Mouse (Mus musculus): Measurements from ENCODE around the gene Kirrel3. TPM values are rescaled to one million over a fixed set of nuclear protein-coding genes. Genes with fewer than 3 reads are reported as not detected.

Gene Kirrel3
- polyA plus RNA-seq, 1 experiment from 2014 or later: 48.9 TPM

GRCm38 (mm10) chr9:34939621-34940020, 453.9 kb downstream of the Kirrel3 start:
- 69% methylated on average over 5 of the region's 5 CpGs for WGBS
- ATAC-seq: peak; percentile 76

DNA sequence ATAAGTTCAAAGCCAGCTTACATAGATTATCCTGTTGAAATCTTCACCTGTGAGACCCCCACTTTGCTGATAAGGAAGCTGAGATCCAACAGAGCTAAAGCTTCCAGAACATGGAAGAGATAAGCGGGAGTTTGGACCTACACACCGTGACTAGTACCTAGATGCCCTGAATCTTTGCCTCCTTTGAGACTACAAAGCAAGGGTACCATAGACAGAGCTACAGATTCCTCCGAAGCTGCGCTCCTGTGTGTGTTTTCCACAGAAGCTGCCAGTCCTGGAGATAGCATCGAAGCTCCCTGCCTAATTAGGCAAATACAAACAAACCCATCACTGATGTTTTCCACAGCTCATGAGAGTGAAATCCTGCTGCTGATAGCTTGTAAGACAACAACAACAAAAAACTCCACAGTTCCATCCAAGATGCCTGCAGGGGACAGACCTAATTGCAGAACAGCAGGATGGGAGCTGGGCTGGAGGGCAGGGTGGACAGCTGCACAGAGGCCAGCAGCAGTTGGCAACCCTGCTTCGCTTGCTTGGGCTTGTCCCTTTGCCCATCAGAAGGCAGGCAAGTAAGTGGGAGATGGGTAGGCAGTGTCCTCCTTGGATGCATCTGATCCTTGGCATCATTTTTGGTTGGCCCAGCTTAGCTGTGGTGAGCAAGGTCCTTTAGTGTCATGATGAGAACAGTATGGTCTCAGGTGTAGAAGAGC, 456.6 kb downstream of the Kirrel3 start:
- Histone ChIP-seq H3K27me3 (replicated peaks; ENCODE audit: control insufficient read depth, insufficient read depth, low read length) (no peaks in the 10 kb centered on the region), H3K4me2 (ENCODE audit: low read length) (no peak overlapping the region), H3K4me1 (ENCODE audit: control insufficient read depth, insufficient read depth, low read depth, low read length) (peaks cover 9% of the 10 kb centered on the region), H3K36me3 (ENCODE audit: control insufficient read depth, insufficient read depth, low read length) (no peaks in the 10 kb centered on the region), H3K27ac (ENCODE audit: low read depth, low read length) (no peak overlapping the region), H3K9ac (ENCODE audit: low read depth, low read length) (no peak overlapping the region), H3K9me3 (ENCODE audit: control insufficient read depth, low read length) (no peaks in the 10 kb centered on the region), H3K4me3 (ENCODE audit: low read length) (no peak overlapping the region)
- WGBS: 73% methylated on average over 6 of the region's 6 CpGs
- ATAC-seq: no peak

More at GRCm38 (mm10) chr9:34939621-34940020, 453.9 kb downstream of the Kirrel3 start:
- Histone ChIP-seq H3K27me3 (replicated peaks; ENCODE audit: control insufficient read depth, insufficient read depth, low read length) (no peaks in the 10 kb centered on the region), H3K4me3 (ENCODE audit: low read length) (no peak overlapping the region), H3K9me3 (ENCODE audit: control insufficient read depth, low read length) (no peaks in the 10 kb centered on the region), H3K4me2 (ENCODE audit: low read length) (no peak overlapping the region), H3K36me3 (ENCODE audit: control insufficient read depth, insufficient read depth, low read length) (no peaks in the 10 kb centered on the region), H3K27ac (ENCODE audit: low read depth, low read length) (no peak overlapping the region), H3K9ac (ENCODE audit: low read depth, low read length) (no peak overlapping the region), H3K4me1 (ENCODE audit: control insufficient read depth, insufficient read depth, low read depth, low read length) (peaks cover 3% of the 10 kb centered on the region; the same call in 1 of the 2 replicates)

DNA sequence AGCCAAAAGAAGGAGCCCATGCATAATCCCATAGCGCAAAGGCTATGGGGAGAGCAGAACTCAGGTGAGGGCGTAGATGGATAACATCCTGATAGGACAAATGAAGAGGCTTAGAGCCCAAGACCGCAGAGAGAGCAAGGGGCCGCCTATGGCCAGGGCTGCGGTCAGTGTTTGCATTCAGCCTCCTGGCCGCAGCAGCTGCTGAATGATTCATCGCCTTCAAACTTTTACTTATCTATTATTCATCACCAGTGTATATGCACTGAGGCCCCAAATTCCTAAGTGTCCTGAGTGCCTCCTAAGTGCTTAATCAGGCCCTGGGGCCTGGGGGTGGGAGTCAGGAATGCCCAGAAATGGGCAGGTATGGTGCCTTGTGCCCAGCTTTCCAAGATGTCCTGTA, 457.3 kb downstream of the Kirrel3 start:
- no peak overlapping the region for H3K4me3 ChIP-seq (ENCODE audit: low read length)
- H3K9ac ChIP-seq (ENCODE audit: low read depth, low read length): no peak overlapping the region
- no peaks in the 10 kb centered on the region for H3K9me3 ChIP-seq (ENCODE audit: control insufficient read depth, low read length)
- H3K27ac ChIP-seq (ENCODE audit: low read depth, low read length): no peak overlapping the region
- H3K27me3 ChIP-seq (replicated peaks; ENCODE audit: control insufficient read depth, insufficient read depth, low read length): no peaks in the 10 kb centered on the region
- peaks cover 10% of the 10 kb centered on the region for H3K4me1 ChIP-seq (ENCODE audit: control insufficient read depth, insufficient read depth, low read depth, low read length)
- no peak overlapping the region for H3K4me2 ChIP-seq (ENCODE audit: low read length)
- 85% methylated on average over 7 of the region's 7 CpGs for WGBS
- no peaks in the 10 kb centered on the region for H3K36me3 ChIP-seq (ENCODE audit: control insufficient read depth, insufficient read depth, low read length)
- no peak for ATAC-seq

- no peak for ATAC-seq
- WGBS: 70% methylated on average over 9 of the region's 9 CpGs
- Histone ChIP-seq H3K27me3 (replicated peaks; ENCODE audit: control insufficient read depth, insufficient read depth, low read length) (no peaks in the 10 kb centered on the region), H3K9ac (ENCODE audit: low read depth, low read length) (no peak overlapping the region), H3K4me1 (ENCODE audit: control insufficient read depth, insufficient read depth, low read depth, low read length) (peaks cover 10% of the 10 kb centered on the region), H3K4me3 (ENCODE audit: low read length) (no peak overlapping the region), H3K27ac (ENCODE audit: low read depth, low read length) (no peak overlapping the region), H3K36me3 (ENCODE audit: control insufficient read depth, insufficient read depth, low read length) (no peaks in the 10 kb centered on the region), H3K4me2 (ENCODE audit: low read length) (no peak overlapping the region), H3K9me3 (ENCODE audit: control insufficient read depth, low read length) (no peaks in the 10 kb centered on the region)
These were observed 459.6 kb downstream of the Kirrel3 start for GRCm38 (mm10) chr9:34945301-34945700.

GRCm38 (mm10) chr9:34947258-34947657, 461.6 kb downstream of the Kirrel3 start:
- no peak overlapping the region for H3K4me2 ChIP-seq (ENCODE audit: low read length)
- H3K9ac ChIP-seq (ENCODE audit: low read depth, low read length): no peak overlapping the region
- H3K36me3 ChIP-seq (ENCODE audit: control insufficient read depth, insufficient read depth, low read length): no peaks in the 10 kb centered on the region
- peak; percentile 51 for ATAC-seq
- no peaks in the 10 kb centered on the region for H3K9me3 ChIP-seq (ENCODE audit: control insufficient read depth, low read length)
- no peak overlapping the region for H3K4me3 ChIP-seq (ENCODE audit: low read length)
- H3K4me1 ChIP-seq (ENCODE audit: control insufficient read depth, insufficient read depth, low read depth, low read length): peaks cover 10% of the 10 kb centered on the region
- peak overlapping the region; percentile 50; the same call in 1 of the 2 replicates for H3K27ac ChIP-seq (ENCODE audit: low read depth, low read length)
- H3K27me3 ChIP-seq (replicated peaks; ENCODE audit: control insufficient read depth, insufficient read depth, low read length): no peaks in the 10 kb centered on the region
- WGBS: 21% methylated on average over 6 of the region's 6 CpGs

DNA sequence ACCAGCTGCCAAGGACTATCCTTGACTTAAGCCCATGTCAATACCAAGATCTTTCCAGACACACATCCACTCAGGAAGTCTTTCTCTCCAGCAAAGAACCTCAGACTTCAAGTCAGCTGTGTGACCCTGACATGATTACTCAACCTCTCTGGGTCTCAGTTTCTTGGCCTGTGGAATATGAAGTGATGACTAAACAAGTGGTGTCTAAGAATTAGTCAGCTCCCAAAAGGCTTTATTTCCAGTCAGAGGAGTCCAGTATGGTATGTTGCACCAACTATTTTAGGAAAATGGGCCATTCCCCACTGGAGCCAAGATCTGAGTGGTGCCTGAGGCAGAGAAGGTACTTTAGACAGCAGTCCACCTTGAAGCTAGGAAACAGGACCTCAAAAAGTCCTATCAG, 462.0 kb downstream of the Kirrel3 start:
- no peak for ATAC-seq
- no peak overlapping the region for H3K9ac ChIP-seq (ENCODE audit: low read depth, low read length)
- H3K4me1 ChIP-seq (ENCODE audit: control insufficient read depth, insufficient read depth, low read depth, low read length): peaks cover 7% of the 10 kb centered on the region
- no peaks in the 10 kb centered on the region for H3K27me3 ChIP-seq (replicated peaks; ENCODE audit: control insufficient read depth, insufficient read depth, low read length)
- H3K36me3 ChIP-seq (ENCODE audit: control insufficient read depth, insufficient read depth, low read length): no peaks in the 10 kb centered on the region
- H3K9me3 ChIP-seq (ENCODE audit: control insufficient read depth, low read length): no peaks in the 10 kb centered on the region
- H3K27ac ChIP-seq (ENCODE audit: low read depth, low read length): no peak overlapping the region
- H3K4me3 ChIP-seq (ENCODE audit: low read length): no peak overlapping the region
- no peak overlapping the region for H3K4me2 ChIP-seq (ENCODE audit: low read length)

GRCm38 (mm10) chr9:34953420-34953819, 467.7 kb downstream of the Kirrel3 start:
- Histone ChIP-seq H3K9me3 (ENCODE audit: control insufficient read depth, low read length) (no peaks in the 10 kb centered on the region), H3K27me3 (replicated peaks; ENCODE audit: control insufficient read depth, insufficient read depth, low read length) (no peaks in the 10 kb centered on the region), H3K4me1 (ENCODE audit: control insufficient read depth, insufficient read depth, low read depth, low read length) (no peaks in the 10 kb centered on the region; the same call in 1 of the 2 replicates), H3K27ac (ENCODE audit: low read depth, low read length) (no peak overlapping the region), H3K4me2 (ENCODE audit: low read length) (no peak overlapping the region), H3K4me3 (ENCODE audit: low read length) (no peak overlapping the region), H3K9ac (ENCODE audit: low read depth, low read length) (no peak overlapping the region), H3K36me3 (ENCODE audit: control insufficient read depth, insufficient read depth, low read length) (no peaks in the 10 kb centered on the region)
- 0 out of 2 replicates have a peak, but pooled peaks have one; percentile 16 for ATAC-seq
- 51% methylated on average over 11 of the region's 11 CpGs for WGBS

GRCm38 (mm10) chr9:34954212-34954611, 468.5 kb downstream of the Kirrel3 start:
- Histone ChIP-seq H3K27me3 (replicated peaks; ENCODE audit: control insufficient read depth, insufficient read depth, low read length) (no peaks in the 10 kb centered on the region), H3K4me1 (ENCODE audit: control insufficient read depth, insufficient read depth, low read depth, low read length) (no peaks in the 10 kb centered on the region; the same call in 1 of the 2 replicates), H3K4me3 (ENCODE audit: low read length) (no peak overlapping the region), H3K36me3 (ENCODE audit: control insufficient read depth, insufficient read depth, low read length) (no peaks in the 10 kb centered on the region), H3K4me2 (ENCODE audit: low read length) (no peak overlapping the region), H3K9ac (ENCODE audit: low read depth, low read length) (no peak overlapping the region), H3K27ac (ENCODE audit: low read depth, low read length) (no peak overlapping the region), H3K9me3 (ENCODE audit: control insufficient read depth, low read length) (no peaks in the 10 kb centered on the region)
- WGBS: 53% methylated on average over 5 of the region's 5 CpGs
- ATAC-seq: no peak

DNA sequence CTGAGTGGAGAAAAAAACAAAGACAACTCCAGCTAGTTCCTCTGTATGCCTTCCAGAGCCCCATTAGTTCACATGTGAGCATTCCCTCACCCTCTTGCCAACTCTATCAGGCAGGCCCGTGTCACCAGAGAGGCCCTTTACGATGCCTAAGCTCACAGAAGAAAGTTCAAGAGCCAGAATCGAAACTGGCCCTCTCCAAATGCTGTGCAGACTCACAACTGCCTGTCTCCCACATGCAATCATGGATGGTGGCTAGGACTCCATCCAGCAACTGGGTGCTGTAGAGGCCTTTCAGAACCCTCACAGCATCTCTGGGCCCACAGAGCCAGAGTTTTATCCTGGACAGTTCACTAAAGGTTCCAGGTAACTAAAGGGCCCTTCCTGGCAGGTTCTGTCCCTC, 470.8 kb downstream of the Kirrel3 start:
- Histone ChIP-seq H3K9me3 (ENCODE audit: control insufficient read depth, low read length) (no peaks in the 10 kb centered on the region), H3K27ac (ENCODE audit: low read depth, low read length) (no peak overlapping the region), H3K36me3 (ENCODE audit: control insufficient read depth, insufficient read depth, low read length) (no peaks in the 10 kb centered on the region), H3K4me1 (ENCODE audit: control insufficient read depth, insufficient read depth, low read depth, low read length) (peaks cover 4% of the 10 kb centered on the region), H3K27me3 (replicated peaks; ENCODE audit: control insufficient read depth, insufficient read depth, low read length) (no peaks in the 10 kb centered on the region; the same call in 1 of the 2 replicates), H3K4me2 (ENCODE audit: low read length) (no peak overlapping the region), H3K4me3 (ENCODE audit: low read length) (no peak overlapping the region), H3K9ac (ENCODE audit: low read depth, low read length) (no peak overlapping the region)
- ATAC-seq: no peak
- WGBS: 73% methylated on average over 3 of the region's 3 CpGs

Measured in hindbrain, embryonic 16.5 days (tissue).